Mouse (Mus musculus): ENCODE results near the gene Myo1d.
A peak's percentile ranks its signal among the peaks of the same experiment; 100 is the strongest.

DNA sequence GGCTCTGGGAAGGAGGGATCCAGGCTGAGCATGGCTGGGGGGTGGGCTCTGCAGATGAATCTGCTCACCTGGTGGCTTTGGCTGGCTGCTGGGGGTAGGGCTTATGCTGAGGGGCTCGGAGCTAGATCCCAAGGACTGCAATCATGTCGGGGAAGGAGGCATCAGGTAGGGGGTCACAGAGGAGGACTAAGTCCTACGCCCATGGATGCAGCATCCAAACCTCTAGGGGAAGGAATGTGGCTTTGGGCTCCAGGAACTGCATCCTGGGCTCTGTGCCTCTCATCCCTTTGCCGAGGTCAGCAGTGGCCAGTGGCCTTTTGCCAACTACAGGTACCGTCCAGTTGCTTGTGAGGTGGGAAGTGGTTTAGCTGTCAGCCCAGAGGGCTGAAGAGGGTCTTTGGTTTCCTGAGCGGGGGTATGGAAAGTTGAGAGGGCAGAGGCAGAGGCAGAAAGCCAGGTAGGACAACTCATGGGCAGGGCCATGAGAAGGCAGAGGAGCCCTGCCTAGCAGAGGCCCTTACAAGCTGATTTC, 296.2 kb downstream of the Myo1d start:
- TF ChIP-seq CTCF (IDR thresholded peaks at IDR 0.05; ENCODE audit: insufficient read depth, low read depth, low read length) (no peak), POLR2A (IDR thresholded peaks at IDR 0.05; ENCODE audit: insufficient read depth, low read depth, low read length) (0 out of 2 replicates have a peak, but pooled peaks have one; percentile 2)
